Comparison of ENCODE assay signal across 8 mouse cellular contexts in the genomic region with DNA sequence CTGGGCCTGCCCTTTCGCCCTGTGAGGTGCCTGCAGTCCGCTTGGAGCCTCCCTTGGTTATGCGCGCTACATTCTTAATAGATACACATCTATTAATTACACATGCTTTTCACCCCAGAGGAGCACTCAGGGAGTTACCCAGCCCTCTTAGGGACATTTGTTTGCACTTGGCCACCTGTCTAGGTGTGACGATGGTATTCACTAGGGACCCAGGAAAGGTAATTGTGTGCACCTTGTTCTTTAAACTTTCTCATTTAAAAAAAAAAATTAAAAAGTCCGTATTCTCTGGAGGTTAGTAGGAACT. TPM values are rescaled to one million over a fixed set of nuclear protein-coding genes. Genes with fewer than 3 reads are reported as not detected.
DNase-seq lines count a peak whose midpoint lies in the region; ATAC-seq and TF ChIP-seq lines count a peak whose summit lies in the region.

No protein-coding gene starts in this region.

- H3K27ac ChIP-seq in left cerebral cortex, adult 2 months, result peak overlapping the region; percentile 88
- H3K27ac ChIP-seq in embryonic facial prominence, embryonic 12.5 days, result no peak overlapping the region; the same call in 1 of the 2 replicates
- peak overlapping the region; percentile 92 for H3K27ac ChIP-seq in hindbrain, embryonic 14.5 days
- peak overlapping the region; percentile 90; the same call in 1 of the 2 replicates for H3K27ac ChIP-seq in midbrain, postnatal 0 days (ENCODE audit: low read depth, low read length)

- no peaks in the 10 kb centered on the region for H3K4me1 ChIP-seq in embryonic facial prominence, embryonic 12.5 days
- peaks cover 10% of the 10 kb centered on the region for H3K4me1 ChIP-seq in hindbrain, embryonic 14.5 days (replicated peaks; ENCODE audit: control insufficient read depth, insufficient read depth, low read length)
- H3K4me1 ChIP-seq in midbrain, postnatal 0 days (ENCODE audit: insufficient read depth, low read length), result peaks cover 5% of the 10 kb centered on the region; the same call in 1 of the 2 replicates

- no peaks in the 10 kb centered on the region for H3K36me3 ChIP-seq in embryonic facial prominence, embryonic 12.5 days
- H3K36me3 ChIP-seq in hindbrain, embryonic 14.5 days (replicated peaks; ENCODE audit: control insufficient read depth, insufficient read depth), result no peaks in the 10 kb centered on the region
- no peaks in the 10 kb centered on the region for H3K36me3 ChIP-seq in midbrain, postnatal 0 days (ENCODE audit: insufficient read depth, low read length)

- peak overlapping the region; percentile 68 for H3K4me3 ChIP-seq in left cerebral cortex, adult 2 months
- H3K4me3 ChIP-seq in embryonic facial prominence, embryonic 12.5 days, result peak overlapping the region; percentile 70
- peak overlapping the region; percentile 82 for H3K4me3 ChIP-seq in hindbrain, embryonic 14.5 days (replicated peaks; ENCODE audit: low read length)
- peak overlapping the region; percentile 93 for H3K4me3 ChIP-seq in midbrain, postnatal 0 days (ENCODE audit: low read depth, low read length)

- no peak overlapping the region for H3K9ac ChIP-seq in embryonic facial prominence, embryonic 12.5 days
- peak overlapping the region; percentile 89 for H3K9ac ChIP-seq in hindbrain, embryonic 14.5 days
- H3K9ac ChIP-seq in midbrain, postnatal 0 days (replicated peaks; ENCODE audit: low read length, poor library complexity, severe bottlenecking), result peak overlapping the region; percentile 95

- DNase-seq in left cerebral cortex, adult 2 months (ENCODE audit: extremely low spot score in 1 of 2, low spot score in 2 of 2), result no peak
- no peak for DNase-seq in left cerebral cortex, postnatal 25 days (ENCODE audit: low spot score in 2 of 2)
- peak; percentile 44 for DNase-seq in hindbrain, embryonic 14.5 days (ENCODE audit: low spot score)
- no peak for DNase-seq in midbrain, postnatal 0 days (ENCODE audit: low spot score)
- no peak for DNase-seq in c-Kit-positive CD71-positive TER-119-positive erythroid progenitor cells, embryonic 14.5 days (ENCODE audit: low spot score)
- no peak for DNase-seq in retina, embryonic 14.5 days (ENCODE audit: low spot score)
- no peak for DNase-seq in testis, postnatal 14 days (ENCODE audit: low spot score)

- no peaks in the 10 kb centered on the region for H3K9me3 ChIP-seq in embryonic facial prominence, embryonic 12.5 days
- H3K9me3 ChIP-seq in hindbrain, embryonic 14.5 days (ENCODE audit: control insufficient read depth, low read length), result no peaks in the 10 kb centered on the region
- H3K9me3 ChIP-seq in midbrain, postnatal 0 days (ENCODE audit: low read length), result no peaks in the 10 kb centered on the region

- intact Hi-C loops in left cerebral cortex, adult 2 months (cut with DNase I), result loop anchor here (10.0 kb wide), 1 partner anchor 516 kb away; no protein-coding TSS in a partner anchor
- intact Hi-C loops in left cerebral cortex, postnatal 25 days (cut with DNase I), result no loop called here

- H3K4me2 ChIP-seq in embryonic facial prominence, embryonic 12.5 days (replicated peaks), result peak overlapping the region; percentile 71
- peak overlapping the region; percentile 73 for H3K4me2 ChIP-seq in hindbrain, embryonic 14.5 days (replicated peaks)
- peak overlapping the region; percentile 87 for H3K4me2 ChIP-seq in midbrain, postnatal 0 days (ENCODE audit: low read depth, low read length, poor library complexity, severe bottlenecking)

- no peak for ATAC-seq in embryonic facial prominence, embryonic 12.5 days (ENCODE audit: insufficient number of reproducible peaks, insufficient read depth, low FRiP score, low TSS enrichment)
- ATAC-seq in hindbrain, embryonic 14.5 days (ENCODE audit: low FRiP score), result no peak
- peak; percentile 39 for ATAC-seq in midbrain, postnatal 0 days (ENCODE audit: low FRiP score)

- no peak; the same call in 1 of the 2 replicates for TF ChIP-seq CTCF in left cerebral cortex, adult 2 months (IDR thresholded peaks at IDR 0.05)
- no peak for TF ChIP-seq CTCF in midbrain, postnatal 0 days (IDR thresholded peaks at IDR 0.05)

- 2% methylated on average over 6 of the region's 6 CpGs for WGBS in embryonic facial prominence, embryonic 12.5 days
- WGBS in hindbrain, embryonic 14.5 days, result under 1% methylated on average over 6 of the region's 6 CpGs
- 5% methylated on average over 6 of the region's 6 CpGs for WGBS in midbrain, postnatal 0 days

- peaks cover 17% of the 10 kb centered on the region for H3K27me3 ChIP-seq in embryonic facial prominence, embryonic 12.5 days
- peaks cover 4% of the 10 kb centered on the region; the same call in 1 of the 2 replicates for H3K27me3 ChIP-seq in hindbrain, embryonic 14.5 days (ENCODE audit: control insufficient read depth, insufficient read depth, low read length)
- no peaks in the 10 kb centered on the region for H3K27me3 ChIP-seq in midbrain, postnatal 0 days (ENCODE audit: insufficient read depth, low read length)

RNA-seq across cellular contexts. Expression of gene Jazf1, which starts 0.4 kb away (rescaled TPM):
- 10 to 100 TPM; 25.8 to 29.0 TPM for total RNA-seq in left cerebral cortex, adult 2 months (2021)
- total RNA-seq in left cerebral cortex, postnatal 25 days (2021), result 10 to 100 TPM; 32.8 to 35.3 TPM
- 8.8 and 10.0 TPM in 2 replicates for polyA plus RNA-seq in embryonic facial prominence, embryonic 12.5 days (2016; fragmentation: Nextera tagmentation; extraction: Ambion mirVana)
- polyA plus RNA-seq in hindbrain, embryonic 14.5 days (2014; fragmentation: Nextera tagmentation; extraction: Ambion mirVana), result 56.2 and 67.9 TPM in 2 replicates
- total RNA-seq in midbrain, postnatal 0 days (2014; rRNA removed), result 44.4 and 55.3 TPM in 2 replicates
- 77.3 and 79.7 TPM in 2 replicates for polyA plus RNA-seq in midbrain, postnatal 0 days (2015; fragmentation: Nextera tagmentation; extraction: Ambion mirVana)
